Mouse (Mus musculus) midbrain, embryonic 11.5 days (tissue): Measurements from ENCODE around the gene Egfr. TPM values are rescaled to one million over a fixed set of nuclear protein-coding genes. Genes with fewer than 3 reads are reported as not detected.
A peak's percentile ranks its signal among the peaks of the same experiment; 100 is the strongest.

ENCODE experiments used
- ATAC-seq: fragments of 200-750 bp; cut with Nextera tagmentation; 2 replicates; pipeline ENCODE4 v1.8.0; 2017; ENCODE audit warnings: moderate TSS enrichment, moderate library complexity; ENCODE audit not compliant: low FRiP score
- DNase-seq: peaks from one replicate; pipeline ENCODE4 v3.0.0; 2015; ENCODE audit warnings: low spot score; ENCODE audit errors: missing footprints
- H3K27ac ChIP-seq: fragments of 300-500 bp; sonication (generic); 2 replicates; pipeline ENCODE4 v1.5.1; 2014; ENCODE audit warnings: low read depth, low read length
- H3K27me3 ChIP-seq: fragments of 300-500 bp; sonication (generic); 2 replicates; pipeline ENCODE4 v1.6.1; 2014; ENCODE audit warnings: mild to moderate bottlenecking, low read length, moderate library complexity, mixed read lengths; ENCODE audit not compliant: control insufficient read depth, insufficient read depth
- H3K36me3 ChIP-seq: fragments of 300-500 bp; sonication (generic); 2 replicates; pipeline ENCODE4 v1.6.1; 2014; ENCODE audit warnings: mild to moderate bottlenecking, low read length, moderate library complexity, mixed read lengths; ENCODE audit not compliant: control insufficient read depth, insufficient read depth
- H3K4me1 ChIP-seq: fragments of 300-500 bp; sonication (generic); 2 replicates; pipeline ENCODE4 v1.6.1; 2014; ENCODE audit warnings: low read length; ENCODE audit not compliant: control insufficient read depth, insufficient read depth
- H3K4me2 ChIP-seq: fragments of 300-500 bp; sonication (generic); 2 replicates; pipeline ENCODE4 v1.6.1; 2014; ENCODE audit warnings: mild to moderate bottlenecking, moderate library complexity
- H3K4me3 ChIP-seq: fragments of 300-500 bp; sonication (generic); 2 replicates; pipeline ENCODE4 v1.5.1; 2014; ENCODE audit warnings: low read depth, low read length
- H3K9ac ChIP-seq: fragments of 300-500 bp; sonication (generic); 2 replicates; pipeline ENCODE4 v1.6.1; 2014; ENCODE audit warnings: low read length
- H3K9me3 ChIP-seq: fragments of 300-500 bp; sonication (generic); 2 replicates; pipeline ENCODE4 v1.6.1; 2016; ENCODE audit warnings: low read length; ENCODE audit not compliant: control insufficient read depth
- WGBS: fragments of 180-500 bp; shearing (Covaris S2); extraction: QIAGEN DNeasy Blood & Tissue Kit; methylation state at CpG from one replicate; pipeline ENCODE4 v1.1.7; 2014; 5-methylcytosine and 5-hydroxymethylcytosine counted together
- polyA plus RNA-seq: library from polyadenylated mRNA; unstranded; fragments of >200 nt; fragmentation: Nextera tagmentation; extraction: Ambion mirVana; gene quantifications from 2 replicates; pipeline ENCODE4 v1.2.1, GENCODE M21; 2014

Gene Egfr
- polyA plus RNA-seq, result 3.5 and 4.5 TPM in 2 replicates

DNA sequence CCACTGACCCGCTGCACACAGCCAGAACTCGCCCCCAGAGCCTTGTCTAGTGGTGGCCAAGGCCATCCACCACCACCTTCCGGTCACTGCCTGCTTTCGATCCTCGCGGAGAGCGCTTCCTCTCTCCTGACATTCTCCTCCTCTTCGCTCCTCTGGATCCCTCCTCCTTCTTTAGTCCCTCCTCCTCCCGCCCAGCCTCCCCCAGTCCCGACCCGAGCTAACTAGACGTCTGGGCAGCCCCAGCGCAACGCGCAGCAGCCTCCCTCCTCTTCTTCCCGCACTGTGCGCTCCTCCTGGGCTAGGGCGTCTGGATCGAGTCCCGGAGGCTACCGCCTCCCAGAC is at the start of gene Egfr:
Egfr (plus strand) TSS at position 197 of the 342 bp plus-strand sequence.
- no peak within 1 kb of the TSS for H3K27ac ChIP-seq
- H3K36me3 ChIP-seq, result no peaks in the 10 kb centered on the region
- peak within 1 kb of the TSS; percentile 96 for H3K4me2 ChIP-seq
- peaks cover 32% of the 10 kb centered on the region for H3K27me3 ChIP-seq
- H3K9ac ChIP-seq, result peak within 1 kb of the TSS; percentile 49
- WGBS, result under 1% methylated on average over 21 of the region's 21 CpGs
- ATAC-seq, result peak; percentile 87
- peak within 1 kb of the TSS; percentile 51 for H3K4me3 ChIP-seq
- no peaks in the 10 kb centered on the region for H3K9me3 ChIP-seq
- no peak for DNase-seq
- peaks cover 10% of the 10 kb centered on the region; the same call in 1 of the 2 replicates for H3K4me1 ChIP-seq

- DNase-seq (no peak), ATAC-seq (no peak)
- WGBS, result 92% methylated on average over 3 of the region's 3 CpGs
- no peak overlapping the region for H3K4me3 ChIP-seq
- no peaks in the 10 kb centered on the region for H3K9me3 ChIP-seq
- no peaks in the 10 kb centered on the region for H3K27me3 ChIP-seq
- no peaks in the 10 kb centered on the region for H3K4me1 ChIP-seq
- no peak overlapping the region for H3K4me2 ChIP-seq
- no peak overlapping the region for H3K27ac ChIP-seq
- no peaks in the 10 kb centered on the region for H3K36me3 ChIP-seq
- H3K9ac ChIP-seq, result no peak overlapping the region
Observed at GRCm38 (mm10) chr11:16703221-16703620, 48.8 kb upstream of the Egfr start.

DNA sequence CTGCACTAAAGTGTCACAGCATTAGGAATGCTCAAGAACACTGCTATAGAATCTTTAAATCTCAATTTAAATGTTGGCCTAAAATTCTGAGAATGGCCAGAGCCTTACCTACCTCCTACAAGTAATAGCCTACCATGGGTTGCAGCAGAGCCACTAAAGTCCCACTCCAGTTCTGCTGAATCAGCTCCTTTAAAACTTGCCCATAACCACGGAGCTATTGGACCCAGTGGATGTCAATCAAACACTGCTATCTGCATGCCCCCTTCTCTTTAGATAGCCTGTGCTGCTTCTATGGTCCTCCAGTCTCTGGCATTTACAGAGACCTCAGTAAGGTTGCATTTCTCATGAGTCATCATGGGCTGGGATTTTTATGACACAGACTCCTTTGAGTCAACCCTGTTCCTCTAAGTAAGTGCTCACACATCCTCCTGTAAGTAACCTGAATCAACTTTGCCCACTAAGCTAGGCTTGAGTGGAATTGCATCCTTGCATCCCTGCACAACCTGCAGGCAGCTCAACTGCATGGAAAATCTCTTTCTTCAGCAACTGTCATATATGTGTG is 16.8 kb upstream of the Egfr start:
- no peaks in the 10 kb centered on the region for H3K4me1 ChIP-seq
- no peaks in the 10 kb centered on the region for H3K36me3 ChIP-seq
- H3K9me3 ChIP-seq, result no peaks in the 10 kb centered on the region
- DNase-seq (no peak), ATAC-seq (no peak)
- no peak overlapping the region for H3K9ac ChIP-seq
- no peak overlapping the region for H3K27ac ChIP-seq
- H3K4me2 ChIP-seq, result no peak overlapping the region
- no peak overlapping the region for H3K4me3 ChIP-seq
- H3K27me3 ChIP-seq, result no peaks in the 10 kb centered on the region
- 68% methylated on average over 1 of the region's 1 CpGs for WGBS

GRCm38 (mm10) chr11:16737323-16737722 is 14.7 kb upstream of the Egfr start:
- Histone ChIP-seq H3K9me3 (no peaks in the 10 kb centered on the region), H3K27ac (no peak overlapping the region), H3K4me1 (no peaks in the 10 kb centered on the region), H3K9ac (no peak overlapping the region), H3K27me3 (no peaks in the 10 kb centered on the region), H3K36me3 (no peaks in the 10 kb centered on the region), H3K4me2 (no peak overlapping the region), H3K4me3 (no peak overlapping the region)
- DNase-seq (no peak), ATAC-seq (no peak)
- WGBS, result 76% methylated on average over 2 of the region's 2 CpGs

DNA sequence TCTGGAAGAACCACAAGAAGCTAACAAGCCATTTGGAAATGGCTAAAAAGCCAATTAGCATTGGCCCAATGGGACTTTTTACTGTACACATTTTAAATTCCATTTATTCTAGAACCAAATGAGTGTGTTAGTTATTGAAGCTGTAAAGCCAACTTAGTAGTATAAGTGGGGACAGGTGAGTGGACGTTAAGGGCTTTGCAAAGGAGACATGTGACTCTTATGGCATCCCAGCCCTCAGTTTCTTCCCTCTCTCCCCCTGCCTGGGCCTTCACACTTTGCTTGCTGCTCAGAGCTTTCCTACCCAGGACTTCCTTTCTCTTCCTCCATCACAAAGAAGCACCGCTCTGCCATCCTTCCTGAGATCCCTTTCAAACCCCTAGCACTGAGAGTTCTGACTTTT is 13.3 kb upstream of the Egfr start:
- no peak overlapping the region for H3K4me2 ChIP-seq
- H3K27me3 ChIP-seq, result no peaks in the 10 kb centered on the region
- H3K9me3 ChIP-seq, result no peaks in the 10 kb centered on the region
- no peaks in the 10 kb centered on the region for H3K4me1 ChIP-seq
- WGBS, result 86% methylated on average over 2 of the region's 2 CpGs
- no peak for DNase-seq
- no peak for ATAC-seq
- no peak overlapping the region for H3K4me3 ChIP-seq
- no peaks in the 10 kb centered on the region for H3K36me3 ChIP-seq
- no peak overlapping the region for H3K27ac ChIP-seq
- no peak overlapping the region for H3K9ac ChIP-seq

- no peaks in the 10 kb centered on the region for H3K4me1 ChIP-seq
- DNase-seq (no peak), ATAC-seq (no peak)
- H3K9ac ChIP-seq, result no peak overlapping the region
- WGBS, result 74% methylated on average over 3 of the region's 3 CpGs
- H3K27me3 ChIP-seq, result no peaks in the 10 kb centered on the region
- no peak overlapping the region for H3K4me3 ChIP-seq
- no peak overlapping the region for H3K4me2 ChIP-seq
- H3K9me3 ChIP-seq, result no peaks in the 10 kb centered on the region
- H3K36me3 ChIP-seq, result no peaks in the 10 kb centered on the region
- H3K27ac ChIP-seq, result no peak overlapping the region
Observed at GRCm38 (mm10) chr11:16739155-16739554, 12.8 kb upstream of the Egfr start.

GRCm38 (mm10) chr11:16740691-16741611 is 11.1 kb upstream of the Egfr start:
- H3K9ac ChIP-seq, result no peak overlapping the region
- H3K9me3 ChIP-seq, result no peaks in the 10 kb centered on the region
- no peaks in the 10 kb centered on the region for H3K4me1 ChIP-seq
- H3K4me2 ChIP-seq, result no peak overlapping the region
- 78% methylated on average over 10 of the region's 10 CpGs for WGBS
- DNase-seq (peak; percentile 51), ATAC-seq (no peak)
- no peak overlapping the region for H3K4me3 ChIP-seq
- H3K27me3 ChIP-seq, result no peaks in the 10 kb centered on the region
- no peaks in the 10 kb centered on the region for H3K36me3 ChIP-seq
- no peak overlapping the region for H3K27ac ChIP-seq

- no peak overlapping the region for H3K4me2 ChIP-seq
- no peak overlapping the region for H3K27ac ChIP-seq
- DNase-seq (no peak), ATAC-seq (no peak)
- H3K36me3 ChIP-seq, result no peaks in the 10 kb centered on the region
- WGBS, result 81% methylated on average over 4 of the region's 4 CpGs
- H3K9me3 ChIP-seq, result no peaks in the 10 kb centered on the region
- no peak overlapping the region for H3K9ac ChIP-seq
- H3K27me3 ChIP-seq, result no peaks in the 10 kb centered on the region
- no peak overlapping the region for H3K4me3 ChIP-seq
- no peaks in the 10 kb centered on the region for H3K4me1 ChIP-seq
Observed at GRCm38 (mm10) chr11:16742251-16742650, 9.8 kb upstream of the Egfr start.

GRCm38 (mm10) chr11:16742821-16743220 is 9.2 kb upstream of the Egfr start:
- DNase-seq (peak; percentile 37), ATAC-seq (no peak)
- no peak overlapping the region for H3K27ac ChIP-seq
- no peaks in the 10 kb centered on the region for H3K4me1 ChIP-seq
- H3K36me3 ChIP-seq, result no peaks in the 10 kb centered on the region
- WGBS, result 95% methylated on average over 2 of the region's 2 CpGs
- H3K4me3 ChIP-seq, result no peak overlapping the region
- no peaks in the 10 kb centered on the region for H3K27me3 ChIP-seq
- no peak overlapping the region for H3K4me2 ChIP-seq
- no peaks in the 10 kb centered on the region for H3K9me3 ChIP-seq
- no peak overlapping the region for H3K9ac ChIP-seq
